Mouse (Mus musculus) testis, adult 2 months (tissue): ENCODE data around the gene Coro1b.

Source experiments
- CTCF ChIP-seq: fragments of 200-500 bp; IDR thresholded peaks from 2 replicates; pipeline ENCODE4 v1.5.1; 2012; ENCODE audit warnings: low read depth, mild to moderate bottlenecking, inconsistent platforms, low read length, moderate library complexity; ENCODE audit not compliant: control insufficient read depth, insufficient read depth, insufficient replicate concordance
- POLR2A ChIP-seq: fragments of 200-500 bp; IDR thresholded peaks from 2 replicates; pipeline ENCODE4 v1.6.1; 2012; ENCODE audit warnings: low read depth, mild to moderate bottlenecking, inconsistent platforms, low read length, moderate library complexity; ENCODE audit not compliant: control insufficient read depth

GRCm38 (mm10) chr19:4154437-4155222, 6.2 kb downstream of the Coro1b start:
- no peak for TF ChIP-seq CTCF
- TF ChIP-seq POLR2A, result no peak
